In the genomic region with DNA sequence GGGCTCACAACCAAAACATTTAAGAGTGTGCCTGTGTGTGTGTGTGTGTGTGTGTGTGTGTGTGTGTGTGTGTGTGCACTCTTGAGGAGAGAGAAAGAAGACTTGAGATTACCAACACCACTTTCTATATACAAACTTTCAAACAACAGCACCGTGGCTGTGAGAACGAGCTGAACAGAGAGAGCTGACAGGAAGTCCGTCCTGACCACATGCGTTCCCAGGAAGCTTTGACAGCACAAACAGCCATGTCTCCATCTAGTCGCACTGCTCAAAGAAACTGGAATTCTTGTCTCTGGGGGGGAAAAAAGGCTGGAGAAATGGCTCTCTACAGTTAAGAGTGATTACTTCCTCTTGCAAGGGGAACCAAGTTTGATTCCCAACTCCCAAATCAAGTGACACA, we compare ENCODE assay signal across 23 mouse cellular contexts.
"Had no signal": no experiment of that assay in that cellular context is flagged by ENCODE, and none has a peak within 500 bp of the region (broad histone marks: within the 10 kb centered on the region; RNA-seq: fewer than 3 reads in every experiment).

No protein-coding gene starts in this region.

- H3K9me3 ChIP-seq: intestine, embryonic 15.5 days; limb, embryonic 15.5 days; midbrain, embryonic 10.5 days; midbrain, embryonic 13.5 days; neural tube, embryonic 13.5 days; stomach, embryonic 15.5 days had no signal

- H3K27ac ChIP-seq: intestine, embryonic 15.5 days; layer of hippocampus, adult 2 months; left cerebral cortex, adult 2 months; limb, embryonic 12.5 days; limb, embryonic 15.5 days; liver, embryonic 14.5 days; midbrain, embryonic 10.5 days; midbrain, embryonic 13.5 days; neural tube, embryonic 13.5 days; stomach, embryonic 15.5 days had no signal

- DNase-seq: kidney, adult 11 months; kidney, adult 9 months; kidney, postnatal 25 days; layer of hippocampus, adult 9-11 months; liver, postnatal 0 days; retina, postnatal 1 day; right cerebral cortex, postnatal 25 days; spleen, adult 18-20 months; thymus, postnatal 25 days had no signal

- H3K4me3 ChIP-seq: intestine, embryonic 15.5 days; layer of hippocampus, adult 2 months; left cerebral cortex, adult 2 months; limb, embryonic 12.5 days; limb, embryonic 15.5 days; megakaryocyte, embryonic 14.5 days; midbrain, embryonic 10.5 days; midbrain, embryonic 13.5 days; myocyte; neural tube, embryonic 13.5 days; stomach, embryonic 15.5 days had no signal

- ATAC-seq: intestine, embryonic 15.5 days; liver, postnatal 0 days; midbrain, embryonic 13.5 days; midbrain, embryonic 16.5 days had no signal

- H3K9ac ChIP-seq: intestine, embryonic 15.5 days; limb, embryonic 12.5 days; limb, embryonic 15.5 days; liver, embryonic 14.5 days; liver, postnatal 0 days; midbrain, embryonic 13.5 days; neural tube, embryonic 13.5 days; stomach, embryonic 15.5 days had no signal

- H3K4me2 ChIP-seq: intestine, embryonic 15.5 days; limb, embryonic 12.5 days; limb, embryonic 15.5 days; liver, embryonic 11.5 days; midbrain, embryonic 13.5 days; neural tube, embryonic 13.5 days; stomach, embryonic 15.5 days had no signal

- H3K36me3 ChIP-seq: intestine, embryonic 15.5 days; limb, embryonic 12.5 days; limb, embryonic 15.5 days; midbrain, embryonic 10.5 days; midbrain, embryonic 13.5 days; neural tube, embryonic 13.5 days; stomach, embryonic 15.5 days had no signal

- H3K27me3 ChIP-seq: intestine, embryonic 15.5 days; limb, embryonic 15.5 days; megakaryocyte, embryonic 14.5 days; midbrain, embryonic 13.5 days; neural tube, embryonic 13.5 days; stomach, embryonic 15.5 days had no signal

- H3K4me1 ChIP-seq: intestine, embryonic 15.5 days; limb, embryonic 15.5 days; megakaryocyte, embryonic 14.5 days; midbrain, embryonic 10.5 days; midbrain, embryonic 13.5 days; neural tube, embryonic 13.5 days; stomach, embryonic 15.5 days had no signal
